Mouse (Mus musculus): ENCODE measurements around the gene Ksr2. TPM values are rescaled to one million over a fixed set of nuclear protein-coding genes. Genes with fewer than 3 reads are reported as not detected.
"Not testable (repeated sequence)": the region's sequence is repeated elsewhere in the genome, so short reads cannot be mapped to it uniquely, and the experiment has no call there.

Gene Ksr2
- polyA plus RNA-seq, 1 experiment from 2014 or later: 11.3 TPM

GRCm38 (mm10) chr5:117620292-117620691 lies 206.5 kb downstream of the Ksr2 start:
- Histone ChIP-seq H3K27ac (ENCODE audit: low read depth, low read length) (no peak overlapping the region), H3K4me2 (ENCODE audit: low read depth, low read length) (no peak overlapping the region), H3K4me3 (ENCODE audit: low read depth, low read length) (no peak overlapping the region), H3K4me1 (ENCODE audit: control insufficient read depth, insufficient read depth, low read length) (no peaks in the 10 kb centered on the region), H3K36me3 (ENCODE audit: control insufficient read depth, insufficient read depth, low read length) (no peaks in the 10 kb centered on the region), H3K9ac (replicated peaks; ENCODE audit: low read depth, low read length) (no peak overlapping the region), H3K27me3 (ENCODE audit: control insufficient read depth, insufficient read depth, low read length) (no peaks in the 10 kb centered on the region), H3K9me3 (ENCODE audit: control insufficient read depth, low read length) (no peaks in the 10 kb centered on the region)
- WGBS: 94% methylated on average over 4 of the region's 4 CpGs
- no peak for ATAC-seq (ENCODE audit: low read depth)

GRCm38 (mm10) chr5:117622221-117622620 lies 208.4 kb downstream of the Ksr2 start:
- H3K4me1 ChIP-seq (ENCODE audit: control insufficient read depth, insufficient read depth, low read length): no peaks in the 10 kb centered on the region
- no peak overlapping the region for H3K9ac ChIP-seq (replicated peaks; ENCODE audit: low read depth, low read length)
- 19% methylated on average over 12 of the region's 12 CpGs for WGBS
- H3K27ac ChIP-seq (ENCODE audit: low read depth, low read length): no peak overlapping the region
- no peaks in the 10 kb centered on the region for H3K36me3 ChIP-seq (ENCODE audit: control insufficient read depth, insufficient read depth, low read length)
- H3K4me3 ChIP-seq (ENCODE audit: low read depth, low read length): no peak overlapping the region
- ATAC-seq (ENCODE audit: low read depth): 0 out of 2 replicates have a peak, but pooled peaks have one; percentile 41
- no peaks in the 10 kb centered on the region for H3K27me3 ChIP-seq (ENCODE audit: control insufficient read depth, insufficient read depth, low read length)
- H3K4me2 ChIP-seq (ENCODE audit: low read depth, low read length): no peak overlapping the region
- H3K9me3 ChIP-seq (ENCODE audit: control insufficient read depth, low read length): no peaks in the 10 kb centered on the region

- not testable (repeated sequence) for H3K4me1 ChIP-seq (ENCODE audit: control insufficient read depth, insufficient read depth, low read length); H3K9me3 ChIP-seq (ENCODE audit: control insufficient read depth, low read length); H3K27ac ChIP-seq (ENCODE audit: low read depth, low read length); H3K4me3 ChIP-seq (ENCODE audit: low read depth, low read length); H3K4me2 ChIP-seq (ENCODE audit: low read depth, low read length); H3K36me3 ChIP-seq (ENCODE audit: control insufficient read depth, insufficient read depth, low read length); H3K27me3 ChIP-seq (ENCODE audit: control insufficient read depth, insufficient read depth, low read length); ATAC-seq (ENCODE audit: low read depth); H3K9ac ChIP-seq (replicated peaks; ENCODE audit: low read depth, low read length)
- WGBS: 91% methylated on average over 4 of the region's 4 CpGs
Observed at GRCm38 (mm10) chr5:117623206-117623605, 209.4 kb downstream of the Ksr2 start.

GRCm38 (mm10) chr5:117626907-117627306 lies 213.1 kb downstream of the Ksr2 start:
- ATAC-seq (ENCODE audit: low read depth): peak; percentile 28; the same call in 1 of the 2 replicates
- Histone ChIP-seq H3K9me3 (ENCODE audit: control insufficient read depth, low read length) (no peaks in the 10 kb centered on the region), H3K9ac (replicated peaks; ENCODE audit: low read depth, low read length) (no peak overlapping the region), H3K36me3 (ENCODE audit: control insufficient read depth, insufficient read depth, low read length) (no peaks in the 10 kb centered on the region), H3K4me3 (ENCODE audit: low read depth, low read length) (no peak overlapping the region), H3K4me2 (ENCODE audit: low read depth, low read length) (no peak overlapping the region), H3K27ac (ENCODE audit: low read depth, low read length) (no peak overlapping the region), H3K4me1 (ENCODE audit: control insufficient read depth, insufficient read depth, low read length) (no peaks in the 10 kb centered on the region), H3K27me3 (ENCODE audit: control insufficient read depth, insufficient read depth, low read length) (no peaks in the 10 kb centered on the region)
- WGBS: 0% methylated on average over 4 of the region's 4 CpGs

GRCm38 (mm10) chr5:117628351-117628750 lies 214.6 kb downstream of the Ksr2 start:
- Histone ChIP-seq H3K4me2 (ENCODE audit: low read depth, low read length) (no peak overlapping the region), H3K9me3 (ENCODE audit: control insufficient read depth, low read length) (no peaks in the 10 kb centered on the region), H3K4me1 (ENCODE audit: control insufficient read depth, insufficient read depth, low read length) (no peaks in the 10 kb centered on the region), H3K4me3 (ENCODE audit: low read depth, low read length) (no peak overlapping the region), H3K9ac (replicated peaks; ENCODE audit: low read depth, low read length) (no peak overlapping the region), H3K27ac (ENCODE audit: low read depth, low read length) (no peak overlapping the region), H3K27me3 (ENCODE audit: control insufficient read depth, insufficient read depth, low read length) (no peaks in the 10 kb centered on the region), H3K36me3 (ENCODE audit: control insufficient read depth, insufficient read depth, low read length) (no peaks in the 10 kb centered on the region)
- no peak for ATAC-seq (ENCODE audit: low read depth)
- 56% methylated on average over 7 of the region's 7 CpGs for WGBS

- Histone ChIP-seq H3K9me3 (ENCODE audit: control insufficient read depth, low read length) (no peaks in the 10 kb centered on the region), H3K4me2 (ENCODE audit: low read depth, low read length) (no peak overlapping the region), H3K27ac (ENCODE audit: low read depth, low read length) (no peak overlapping the region), H3K36me3 (ENCODE audit: control insufficient read depth, insufficient read depth, low read length) (no peaks in the 10 kb centered on the region), H3K27me3 (ENCODE audit: control insufficient read depth, insufficient read depth, low read length) (no peaks in the 10 kb centered on the region), H3K4me3 (ENCODE audit: low read depth, low read length) (no peak overlapping the region), H3K4me1 (ENCODE audit: control insufficient read depth, insufficient read depth, low read length) (no peaks in the 10 kb centered on the region), H3K9ac (replicated peaks; ENCODE audit: low read depth, low read length) (no peak overlapping the region)
- ATAC-seq (ENCODE audit: low read depth): no peak
- 88% methylated on average over 14 of the region's 14 CpGs for WGBS
Observed at GRCm38 (mm10) chr5:117629570-117629969, 215.8 kb downstream of the Ksr2 start.

GRCm38 (mm10) chr5:117635211-117635610 lies 221.4 kb downstream of the Ksr2 start:
- H3K4me2 ChIP-seq (ENCODE audit: low read depth, low read length): no peak overlapping the region
- H3K36me3 ChIP-seq (ENCODE audit: control insufficient read depth, insufficient read depth, low read length): no peaks in the 10 kb centered on the region
- H3K4me1 ChIP-seq (ENCODE audit: control insufficient read depth, insufficient read depth, low read length): no peaks in the 10 kb centered on the region
- no peak overlapping the region for H3K4me3 ChIP-seq (ENCODE audit: low read depth, low read length)
- no peak overlapping the region for H3K9ac ChIP-seq (replicated peaks; ENCODE audit: low read depth, low read length)
- 57% methylated on average over 2 of the region's 2 CpGs for WGBS
- H3K27me3 ChIP-seq (ENCODE audit: control insufficient read depth, insufficient read depth, low read length): no peaks in the 10 kb centered on the region
- no peak for ATAC-seq (ENCODE audit: low read depth)
- H3K27ac ChIP-seq (ENCODE audit: low read depth, low read length): no peak overlapping the region
- no peaks in the 10 kb centered on the region for H3K9me3 ChIP-seq (ENCODE audit: control insufficient read depth, low read length)

GRCm38 (mm10) chr5:117635838-117636237 lies 222.0 kb downstream of the Ksr2 start:
- WGBS: 77% methylated on average over 5 of the region's 5 CpGs
- ATAC-seq (ENCODE audit: low read depth): no peak
- Histone ChIP-seq H3K27ac (ENCODE audit: low read depth, low read length) (no peak overlapping the region), H3K27me3 (ENCODE audit: control insufficient read depth, insufficient read depth, low read length) (no peaks in the 10 kb centered on the region), H3K4me1 (ENCODE audit: control insufficient read depth, insufficient read depth, low read length) (no peaks in the 10 kb centered on the region), H3K4me2 (ENCODE audit: low read depth, low read length) (no peak overlapping the region), H3K36me3 (ENCODE audit: control insufficient read depth, insufficient read depth, low read length) (no peaks in the 10 kb centered on the region), H3K4me3 (ENCODE audit: low read depth, low read length) (no peak overlapping the region), H3K9ac (replicated peaks; ENCODE audit: low read depth, low read length) (no peak overlapping the region), H3K9me3 (ENCODE audit: control insufficient read depth, low read length) (no peaks in the 10 kb centered on the region)

GRCm38 (mm10) chr5:117641585-117641984 lies 227.8 kb downstream of the Ksr2 start:
- no peak overlapping the region for H3K4me3 ChIP-seq (ENCODE audit: low read depth, low read length)
- H3K36me3 ChIP-seq (ENCODE audit: control insufficient read depth, insufficient read depth, low read length): no peaks in the 10 kb centered on the region
- no peaks in the 10 kb centered on the region for H3K9me3 ChIP-seq (ENCODE audit: control insufficient read depth, low read length)
- 88% methylated on average over 6 of the region's 6 CpGs for WGBS
- no peak overlapping the region for H3K4me2 ChIP-seq (ENCODE audit: low read depth, low read length)
- no peaks in the 10 kb centered on the region for H3K27me3 ChIP-seq (ENCODE audit: control insufficient read depth, insufficient read depth, low read length)
- H3K27ac ChIP-seq (ENCODE audit: low read depth, low read length): no peak overlapping the region
- no peak for ATAC-seq (ENCODE audit: low read depth)
- no peaks in the 10 kb centered on the region for H3K4me1 ChIP-seq (ENCODE audit: control insufficient read depth, insufficient read depth, low read length)
- no peak overlapping the region for H3K9ac ChIP-seq (replicated peaks; ENCODE audit: low read depth, low read length)
